Mouse (Mus musculus): Measurements from ENCODE around the gene Rspo1.

The Rspo1 gene

GRCm38 (mm10) chr4:125020780-125021538 is 34.7 kb downstream of the Rspo1 start:
- no peak for DNase-seq (ENCODE audit: low read depth in 1 of 2, low spot score in 2 of 2)

GRCm38 (mm10) chr4:125029891-125030614 is 43.8 kb downstream of the Rspo1 start:
- DNase-seq (ENCODE audit: low read depth in 1 of 2, low spot score in 2 of 2) = peak; percentile 73 to 88

- no peak for DNase-seq (ENCODE audit: low read depth in 1 of 2, low spot score in 2 of 2)
These were observed 48.1 kb downstream of the Rspo1 start for GRCm38 (mm10) chr4:125034341-125034740.

GRCm38 (mm10) chr4:125044454-125044853 is 58.2 kb downstream of the Rspo1 start:
- DNase-seq (ENCODE audit: low read depth in 1 of 2, low spot score in 2 of 2) = no peak

GRCm38 (mm10) chr4:125055385-125055784 is 69.2 kb downstream of the Rspo1 start:
- peak in 1 of 2 experiments; percentile 40 for DNase-seq (ENCODE audit: low read depth in 1 of 2, low spot score in 2 of 2)

GRCm38 (mm10) chr4:125056476-125056875 is 70.2 kb downstream of the Rspo1 start:
- no peak for DNase-seq (ENCODE audit: low read depth in 1 of 2, low spot score in 2 of 2)

- DNase-seq (ENCODE audit: low read depth in 1 of 2, low spot score in 2 of 2) = no peak
These were observed 71.0 kb downstream of the Rspo1 start for GRCm38 (mm10) chr4:125057273-125057672.

GRCm38 (mm10) chr4:125058033-125058432 is 71.8 kb downstream of the Rspo1 start:
- DNase-seq (ENCODE audit: low read depth in 1 of 2, low spot score in 2 of 2) = no peak

Data from monocyte, adult 2 months (primary cell).